Mouse (Mus musculus): ENCODE results near the gene Ypel1.

DNA sequence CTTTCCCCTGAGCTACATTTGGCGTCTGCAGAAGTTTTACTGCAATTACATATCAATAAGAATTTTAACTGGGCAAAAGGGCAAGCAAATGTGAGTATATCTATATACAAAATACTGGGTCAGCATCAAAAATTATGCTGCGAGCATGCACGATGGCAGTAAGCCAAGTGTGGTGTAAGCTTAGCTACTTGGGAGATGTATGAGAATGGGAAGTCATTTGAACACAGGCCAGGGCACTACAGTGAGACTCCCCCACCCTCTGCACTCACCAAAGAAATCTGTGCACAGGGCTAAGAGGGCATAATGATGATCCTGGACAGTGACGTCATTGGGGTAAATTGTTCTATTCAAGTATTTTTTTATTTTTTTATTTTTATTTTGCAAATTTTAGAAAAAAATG lies 35.1 kb downstream of the Ypel1 start:
- TF ChIP-seq CTCF (IDR thresholded peaks at IDR 0.05; ENCODE audit: extremely low read depth, insufficient read depth, insufficient read length, insufficient replicate concordance) = no peak
- no peak for TF ChIP-seq POLR2A (IDR thresholded peaks at IDR 0.05; ENCODE audit: low read depth, low read length)

Measured in spleen, adult 2 months (tissue).